Mouse (Mus musculus): Measurements from ENCODE around the gene Id1.

DNA sequence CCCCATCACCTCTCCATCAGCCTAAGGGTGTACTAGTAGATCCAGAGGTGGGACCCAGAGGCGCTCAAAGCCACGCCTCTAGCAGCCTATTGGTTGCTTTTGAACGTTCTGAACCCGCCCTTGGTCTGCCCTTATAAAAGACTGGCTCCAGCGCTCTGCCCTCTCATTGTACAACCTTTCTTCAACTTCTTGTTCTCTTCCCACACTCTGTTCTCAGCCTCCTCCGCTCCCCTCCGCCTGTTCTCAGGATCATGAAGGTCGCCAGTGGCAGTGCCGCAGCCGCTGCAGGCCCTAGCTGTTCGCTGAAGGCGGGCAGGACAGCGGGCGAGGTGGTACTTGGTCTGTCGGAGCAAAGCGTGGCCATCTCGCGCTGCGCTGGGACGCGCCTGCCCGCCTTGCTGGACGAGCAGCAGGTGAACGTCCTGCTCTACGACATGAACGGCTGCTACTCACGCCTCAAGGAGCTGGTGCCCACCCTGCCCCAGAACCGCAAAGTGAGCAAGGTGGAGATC is at the start of gene Id1:
- TF ChIP-seq POLR2A (IDR thresholded peaks at IDR 0.05; ENCODE audit: low read depth, low read length) (peak; percentile 33; the same call in 1 of the 2 replicates), CTCF (IDR thresholded peaks at IDR 0.05; ENCODE audit: extremely low read depth, insufficient read depth, insufficient read length, insufficient replicate concordance) (no peak)
